Mouse (Mus musculus) stomach, postnatal 0 days (tissue): Measurements from ENCODE around the gene Polrmt. TPM values are rescaled to one million over a fixed set of nuclear protein-coding genes. Genes with fewer than 3 reads are reported as not detected.

ENCODE experiments used
- ATAC-seq: fragments of 200-750 bp; cut with Nextera tagmentation; 2 replicates; pipeline ENCODE4 v1.8.0; 2017; ENCODE audit not compliant: low FRiP score, low TSS enrichment
- DNase-seq: peaks from one replicate; pipeline ENCODE4 v3.0.0-alpha.2; 2016; ENCODE audit warnings: low spot score
- H3K27ac ChIP-seq: fragments of 300-500 bp; sonication (generic); replicated peaks from 2 replicates; pipeline ENCODE4 v1.5.1; 2014; ENCODE audit warnings: mild to moderate bottlenecking, control low read depth
- H3K27me3 ChIP-seq: fragments of 300-500 bp; sonication (generic); 2 replicates; pipeline ENCODE4 v1.6.1; 2014; ENCODE audit warnings: low read length; ENCODE audit not compliant: control insufficient read depth, insufficient read depth
- H3K36me3 ChIP-seq: fragments of 300-500 bp; sonication (generic); 2 replicates; pipeline ENCODE4 v1.6.1; 2014; ENCODE audit warnings: low read length, mixed read lengths; ENCODE audit not compliant: control insufficient read depth, insufficient read depth
- H3K4me1 ChIP-seq: fragments of 300-500 bp; sonication (generic); replicated peaks from 2 replicates; pipeline ENCODE4 v1.6.1; 2014; ENCODE audit warnings: antibody characterized with exemption; ENCODE audit not compliant: control insufficient read depth, insufficient read depth
- H3K4me2 ChIP-seq: fragments of 300-500 bp; sonication (generic); replicated peaks from 2 replicates; pipeline ENCODE4 v1.6.1; 2014; ENCODE audit warnings: low read depth, mild to moderate bottlenecking, control low read depth, moderate library complexity
- H3K4me3 ChIP-seq: fragments of 300-500 bp; sonication (generic); 2 replicates; pipeline ENCODE4 v1.5.1; 2014; ENCODE audit warnings: low read depth, low read length, control low read depth
- H3K9ac ChIP-seq: fragments of 300-500 bp; sonication (generic); 2 replicates; pipeline ENCODE4 v1.6.1; 2014; ENCODE audit warnings: mild to moderate bottlenecking, low read length, control low read depth, mixed read lengths
- H3K9me3 ChIP-seq: fragments of 300-500 bp; sonication (generic); 2 replicates; pipeline ENCODE4 v1.6.1; 2016; ENCODE audit warnings: low read length; ENCODE audit not compliant: control insufficient read depth
- CTCF ChIP-seq: IDR thresholded peaks from 2 replicates; pipeline ENCODE4 v1.5.1; 2016; ENCODE audit warnings: antibody characterized with exemption, low read depth, mild to moderate bottlenecking, moderate library complexity
- EP300 ChIP-seq: optimal IDR thresholded peaks from 2 replicates; pipeline ENCODE3; 2016; ENCODE audit warnings: antibody characterized with exemption
- WGBS: fragments of 180-500 bp; shearing (Covaris S2); extraction: QIAGEN DNeasy Blood & Tissue Kit; methylation state at CpG from one replicate; pipeline ENCODE4 v1.1.7; 2014; 5-methylcytosine and 5-hydroxymethylcytosine counted together
- polyA plus RNA-seq: library from polyadenylated mRNA; unstranded; fragments of >200 nt; fragmentation: Nextera tagmentation; extraction: Ambion mirVana; gene quantifications from 2 replicates; pipeline ENCODE4 v1.2.1, GENCODE M21; 2015

Polrmt gene
- polyA plus RNA-seq, 1 experiment from 2014 or later = 16.5 TPM

DNA sequence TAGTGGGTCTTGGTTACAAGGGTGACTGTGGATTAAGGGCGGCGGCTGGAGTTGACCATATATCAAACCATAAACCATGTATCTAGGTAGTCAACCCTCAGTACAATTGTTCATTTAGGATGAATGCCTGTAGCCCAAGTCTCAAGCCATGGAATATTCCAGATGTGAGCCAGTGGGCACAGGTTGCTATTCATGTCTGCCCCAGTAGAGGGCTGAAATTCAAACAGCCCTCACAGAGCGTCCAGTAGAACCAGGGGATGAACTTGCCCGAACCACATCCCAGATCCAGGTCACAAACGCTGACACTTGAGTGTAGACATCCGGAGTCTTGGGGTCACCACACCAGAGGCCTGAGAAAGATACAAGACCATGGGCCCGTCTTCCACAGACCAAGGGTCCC lies 36.7 kb upstream of the Polrmt start:
- Histone ChIP-seq H3K27me3 (no peaks in the 10 kb centered on the region), H3K9me3 (no peaks in the 10 kb centered on the region), H3K27ac (no peak overlapping the region), H3K9ac (no peak overlapping the region), H3K4me1 (peaks cover 2% of the 10 kb centered on the region; the same call in 1 of the 2 replicates), H3K4me3 (no peak overlapping the region), H3K4me2 (no peak overlapping the region), H3K36me3 (no peaks in the 10 kb centered on the region)
- DNase-seq (no peak), ATAC-seq (no peak)
- 64% methylated on average over 7 of the region's 7 CpGs for WGBS
- no peak for TF ChIP-seq EP300
- TF ChIP-seq CTCF = peak; percentile 63

DNA sequence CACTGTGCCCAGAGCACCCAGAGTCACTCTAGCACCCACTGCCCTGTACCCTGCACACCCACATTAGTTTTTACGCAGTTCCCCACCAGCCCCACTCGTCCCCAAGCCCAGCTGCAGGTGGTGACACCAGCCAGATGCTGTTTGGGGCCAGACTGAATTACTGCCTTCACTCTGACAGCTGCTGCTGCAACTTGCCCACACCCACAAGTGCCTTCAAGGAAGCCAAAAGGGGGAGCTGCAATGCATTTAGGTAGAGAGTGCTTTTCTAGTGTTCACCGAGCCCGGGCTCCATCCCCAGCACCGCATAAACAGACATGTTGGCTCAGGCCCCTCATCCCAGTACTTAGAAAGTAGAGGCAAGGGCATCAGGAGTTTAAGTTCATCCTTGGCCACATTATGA lies 35.6 kb upstream of the Polrmt start:
- no peaks in the 10 kb centered on the region for H3K36me3 ChIP-seq
- H3K9me3 ChIP-seq = no peaks in the 10 kb centered on the region
- 73% methylated on average over 5 of the region's 5 CpGs for WGBS
- no peak for DNase-seq
- H3K27me3 ChIP-seq = no peaks in the 10 kb centered on the region
- no peak overlapping the region for H3K4me2 ChIP-seq
- ATAC-seq = no peak
- peaks cover 2% of the 10 kb centered on the region; the same call in 1 of the 2 replicates for H3K4me1 ChIP-seq
- TF ChIP-seq CTCF (peak; percentile 18; the same call in 1 of the 2 replicates), EP300 (no peak)
- no peak overlapping the region for H3K27ac ChIP-seq
- H3K4me3 ChIP-seq = no peak overlapping the region
- no peak overlapping the region for H3K9ac ChIP-seq

DNA sequence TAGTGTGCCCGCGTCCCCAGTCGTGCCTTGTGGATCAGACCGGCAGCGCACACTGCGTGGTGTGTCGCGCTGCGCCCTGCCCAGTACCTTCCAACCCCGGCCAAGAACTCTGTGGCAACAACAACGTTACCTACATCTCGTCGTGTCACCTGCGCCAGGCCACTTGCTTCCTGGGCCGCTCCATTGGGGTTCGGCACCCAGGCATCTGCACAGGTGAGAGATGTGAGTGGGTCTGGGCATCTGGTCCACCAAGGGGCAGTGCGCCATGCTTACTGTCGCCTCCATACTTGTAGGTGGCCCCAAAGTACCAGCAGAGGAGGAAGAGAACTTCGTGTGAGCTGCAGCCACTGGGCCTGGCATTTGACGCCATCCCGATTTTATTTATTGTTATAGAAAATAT lies 34.8 kb upstream of the Polrmt start:
- peak overlapping the region; percentile 41 for H3K4me3 ChIP-seq
- peaks cover 2% of the 10 kb centered on the region; the same call in 1 of the 2 replicates for H3K4me1 ChIP-seq
- no peaks in the 10 kb centered on the region for H3K36me3 ChIP-seq
- no peaks in the 10 kb centered on the region for H3K9me3 ChIP-seq
- WGBS = 29% methylated on average over 21 of the region's 21 CpGs
- no peaks in the 10 kb centered on the region for H3K27me3 ChIP-seq
- DNase-seq = no peak
- peak overlapping the region; percentile 62 for H3K4me2 ChIP-seq
- peak overlapping the region; percentile 37 for H3K27ac ChIP-seq
- H3K9ac ChIP-seq = peak overlapping the region; percentile 31; the same call in 1 of the 2 replicates
- TF ChIP-seq EP300 = no peak
- no peak; the same call in 1 of the 2 replicates for ATAC-seq

DNA sequence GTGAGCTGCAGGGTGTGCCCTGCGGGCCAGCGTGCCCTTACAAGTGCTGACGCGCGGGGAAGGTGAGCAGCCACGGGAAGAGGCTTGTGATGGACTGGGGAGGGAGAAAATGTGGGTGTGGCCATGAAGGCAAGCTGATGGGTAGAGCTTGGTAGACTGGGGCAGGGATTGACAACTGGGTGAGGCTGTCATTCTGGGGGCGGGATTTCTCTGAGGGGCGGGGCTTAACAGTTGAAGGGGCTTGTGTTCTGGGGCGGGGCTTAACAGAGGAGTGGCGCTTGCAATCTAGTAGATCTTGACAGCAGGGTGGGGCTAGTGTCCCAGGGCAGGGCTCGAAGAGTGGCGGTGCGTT lies 34.3 kb upstream of the Polrmt start:
- peak overlapping the region; percentile 62 for H3K4me2 ChIP-seq
- 3% methylated on average over 13 of the region's 13 CpGs for WGBS
- no peak; the same call in 1 of the 2 replicates for ATAC-seq
- no peak for TF ChIP-seq EP300
- no peak for TF ChIP-seq CTCF
- DNase-seq = no peak
- peak overlapping the region; percentile 37 for H3K27ac ChIP-seq
- H3K27me3 ChIP-seq = no peaks in the 10 kb centered on the region
- H3K9ac ChIP-seq = peak overlapping the region; percentile 27; the same call in 1 of the 2 replicates
- no peaks in the 10 kb centered on the region for H3K36me3 ChIP-seq
- no peaks in the 10 kb centered on the region for H3K9me3 ChIP-seq
- H3K4me1 ChIP-seq = peaks cover 2% of the 10 kb centered on the region; the same call in 1 of the 2 replicates
- H3K4me3 ChIP-seq = peak overlapping the region; percentile 41

DNA sequence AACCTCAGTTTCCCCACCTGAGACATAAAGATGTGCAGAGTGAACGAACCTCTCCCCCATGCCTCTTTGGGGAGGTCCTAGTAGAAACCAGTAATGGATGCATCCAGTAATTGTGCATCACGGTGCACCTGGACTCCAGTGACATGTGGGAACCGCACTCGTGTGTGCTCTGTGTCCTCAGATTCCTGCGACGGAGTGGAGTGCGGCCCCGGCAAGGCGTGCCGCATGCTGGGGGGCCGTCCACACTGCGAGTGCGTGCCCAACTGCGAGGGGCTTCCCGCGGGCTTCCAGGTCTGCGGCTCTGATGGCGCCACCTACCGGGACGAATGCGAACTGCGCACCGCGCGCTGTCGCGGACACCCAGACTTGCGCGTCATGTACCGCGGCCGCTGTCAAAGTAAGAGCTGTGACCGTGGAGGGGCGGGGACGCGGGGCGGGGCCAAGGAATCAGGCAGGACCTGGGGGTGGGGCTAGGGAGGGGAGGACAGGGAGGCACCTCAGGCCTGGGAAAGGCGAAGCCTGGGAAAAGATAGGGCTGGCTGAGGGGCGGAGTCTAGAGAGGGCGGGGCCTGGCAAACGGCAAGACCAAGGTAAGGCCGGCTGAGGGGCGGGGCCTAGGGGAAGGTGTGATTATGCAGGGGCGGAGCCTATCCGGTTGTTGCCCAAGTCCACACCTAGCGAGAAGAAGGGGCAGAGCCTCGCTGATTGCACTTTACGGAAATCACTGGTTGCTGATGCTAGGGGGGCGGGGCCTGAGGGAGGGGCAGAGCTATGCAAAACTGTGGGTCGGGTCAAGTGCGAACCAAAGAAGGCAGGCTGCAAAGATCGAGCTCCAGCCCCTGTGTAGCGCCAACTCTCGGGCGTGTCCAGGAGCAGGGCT lies 33.6 kb upstream of the Polrmt start:
- DNase-seq (peak; percentile 100), ATAC-seq (peak; percentile 92)
- Histone ChIP-seq H3K9me3 (no peaks in the 10 kb centered on the region), H3K9ac (peak overlapping the region; percentile 27), H3K36me3 (no peaks in the 10 kb centered on the region), H3K4me2 (peak overlapping the region; percentile 62), H3K4me1 (peaks cover 2% of the 10 kb centered on the region; the same call in 1 of the 2 replicates), H3K27ac (peak overlapping the region; percentile 37), H3K27me3 (no peaks in the 10 kb centered on the region), H3K4me3 (peak overlapping the region; percentile 41)
- TF ChIP-seq CTCF (peak; percentile 89), EP300 (no peak)
- WGBS = 2% methylated on average over 55 of the region's 55 CpGs

DNA sequence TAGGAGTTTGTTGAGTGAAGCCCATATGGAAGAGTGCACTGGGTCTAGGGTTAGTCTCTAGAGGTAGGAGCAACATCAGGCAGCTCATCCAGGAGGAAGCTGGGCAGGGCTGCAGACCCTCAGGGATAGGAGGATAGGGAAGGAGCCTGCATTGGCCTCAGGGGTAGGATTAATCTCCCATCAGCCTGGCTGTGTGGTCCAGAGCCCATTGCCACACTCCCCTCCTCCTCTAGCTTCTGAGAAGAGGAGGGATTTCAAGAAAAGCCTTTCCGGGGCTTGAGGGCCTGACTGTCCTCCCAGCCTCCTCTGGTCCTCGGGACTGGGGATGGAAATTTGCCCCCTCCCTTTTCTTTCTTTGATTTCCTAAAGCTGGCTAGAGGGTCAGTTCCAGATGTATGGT lies 32.8 kb upstream of the Polrmt start:
- H3K36me3 ChIP-seq = no peaks in the 10 kb centered on the region
- no peaks in the 10 kb centered on the region for H3K27me3 ChIP-seq
- DNase-seq = no peak
- TF ChIP-seq EP300 = no peak
- TF ChIP-seq CTCF = no peak
- H3K9ac ChIP-seq = no peak overlapping the region
- H3K4me1 ChIP-seq = peaks cover 2% of the 10 kb centered on the region; the same call in 1 of the 2 replicates
- no peak for ATAC-seq
- H3K4me2 ChIP-seq = no peak overlapping the region
- no peak overlapping the region for H3K27ac ChIP-seq
- no peaks in the 10 kb centered on the region for H3K9me3 ChIP-seq
- 38% methylated on average over 2 of the region's 2 CpGs for WGBS
- H3K4me3 ChIP-seq = no peak overlapping the region
